Mouse (Mus musculus) left cerebral cortex, adult 18-20 months (tissue): Measurements from ENCODE around the gene Ppwd1. TPM values are rescaled to one million over a fixed set of nuclear protein-coding genes. Genes with fewer than 3 reads are reported as not detected.
"Not testable (repeated sequence)": the region's sequence is repeated elsewhere in the genome, so short reads cannot be mapped to it uniquely, and the experiment has no call there.

Experiments used
- DNase-seq, 2 experiments: peaks; one replicate each; pipeline ENCODE4 v3.0.0; 2021 to 2022; ENCODE audit warnings: low spot score in 2 of 2, mixed read lengths in 1 of 2
- long read RNA-seq, 2 experiments: library from polyadenylated mRNA; stranded (forward); transcript quantifications; one replicate each; pipeline ENCODE4 v2.0.0; 2021
- total RNA-seq, 2 experiments: library from RNA; stranded (reverse); gene quantifications; 2 replicates each; pipeline ENCODE4 v1.2.3; 2021

The Ppwd1 gene
- total RNA-seq = 10 to 100 TPM; 11.0 to 13.2 TPM
- long read RNA-seq, experiment 1, transcript Ppwd1-201 (11 exons, 2,342 nt) = major isoform, 8 of 10 reads
- long read RNA-seq, experiment 1, partial matches to known transcripts = 0 of 10 reads
- long read RNA-seq, experiment 1, other reads (novel, unspliced or antisense) = 1 of 10 reads
- long read RNA-seq, experiment 2, transcript Ppwd1-201 (11 exons, 2,342 nt) = major isoform, 5 of 10 reads
- long read RNA-seq, experiment 2, partial matches to known transcripts = 0 of 10 reads
- long read RNA-seq, experiment 2, other reads (novel, unspliced or antisense) = 5 of 10 reads

DNA sequence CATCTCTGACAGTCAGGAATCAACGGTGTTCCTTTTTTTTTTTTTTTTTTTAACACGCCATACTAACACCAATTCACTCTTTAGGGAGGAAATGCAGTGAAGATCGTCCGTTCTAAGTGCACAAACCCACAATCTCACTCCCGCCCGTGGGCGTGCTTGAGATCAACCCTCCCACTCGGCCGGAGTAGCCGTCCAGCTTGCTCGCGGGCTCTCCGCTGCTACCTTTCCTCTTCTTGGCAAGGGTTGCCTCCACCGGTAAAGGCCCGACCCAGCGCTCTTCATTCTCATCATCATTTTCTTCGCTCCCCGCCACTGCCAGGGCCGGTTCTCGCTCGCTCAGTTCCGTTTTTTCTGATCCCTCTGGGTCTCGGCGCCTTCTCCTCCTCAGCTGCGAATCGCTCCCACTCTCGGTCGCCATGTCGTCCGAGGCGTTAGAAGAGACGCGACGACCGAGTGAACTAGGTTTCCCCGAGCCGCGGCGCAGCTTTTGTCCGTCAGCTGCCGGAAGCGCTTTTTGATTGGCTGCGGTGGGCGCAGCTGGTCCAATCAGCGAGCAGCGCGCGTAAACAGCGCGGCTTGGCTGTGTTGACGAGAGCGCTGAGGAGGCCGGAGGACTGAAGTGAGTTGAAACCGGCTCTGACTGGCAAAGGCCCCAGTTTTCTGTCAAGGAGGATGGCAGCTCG lies at the start of gene Ppwd1, which contains the start of gene Cenpk:
TSS of gene Ppwd1 (minus strand) at position 460 of the 683 bp plus-strand sequence.
TSS of gene Cenpk (plus strand) at position 228 of the 683 bp plus-strand sequence.
- peak; percentile 94 to 98 for DNase-seq

DNA sequence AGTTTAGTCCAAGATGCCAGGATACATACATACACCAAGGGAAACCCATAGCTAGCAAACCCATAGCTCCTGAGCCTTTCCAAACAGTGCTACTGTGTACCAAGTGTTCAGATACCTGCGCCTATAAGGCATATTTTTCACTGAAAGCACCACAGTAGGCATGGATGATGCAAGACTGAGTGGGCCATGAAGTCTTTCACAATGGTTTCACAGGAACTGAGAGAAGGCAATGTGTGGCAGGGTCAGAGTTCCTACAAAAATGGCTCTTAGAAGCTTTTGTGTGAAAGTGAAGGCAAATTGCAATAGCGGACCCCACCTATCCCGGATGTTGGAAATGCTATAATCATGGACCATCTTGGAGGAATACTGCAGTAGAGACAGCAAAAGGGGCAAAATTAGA lies 30.4 kb upstream of the Ppwd1 start:
- DNase-seq = no peak

DNA sequence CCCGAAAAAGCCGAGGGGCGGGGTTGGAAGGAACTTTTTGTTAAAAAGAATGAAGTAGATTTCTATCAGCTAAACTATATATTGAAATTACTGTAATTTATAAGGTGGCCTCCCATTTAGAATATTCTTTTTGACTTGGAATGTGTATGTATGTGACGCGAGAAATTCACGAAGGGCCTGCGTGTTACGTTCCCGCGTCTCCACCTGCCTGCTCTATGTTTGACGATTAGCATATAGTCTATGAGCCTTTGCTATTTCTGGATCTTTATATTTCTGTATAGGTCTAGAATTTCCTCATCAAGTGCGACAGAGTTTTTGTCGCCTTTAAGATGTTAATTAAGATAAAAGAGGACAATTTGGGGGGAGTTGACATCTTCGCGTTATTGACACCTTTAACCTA lies 538 bp upstream of the Ppwd1 start:
- DNase-seq = no peak

DNA sequence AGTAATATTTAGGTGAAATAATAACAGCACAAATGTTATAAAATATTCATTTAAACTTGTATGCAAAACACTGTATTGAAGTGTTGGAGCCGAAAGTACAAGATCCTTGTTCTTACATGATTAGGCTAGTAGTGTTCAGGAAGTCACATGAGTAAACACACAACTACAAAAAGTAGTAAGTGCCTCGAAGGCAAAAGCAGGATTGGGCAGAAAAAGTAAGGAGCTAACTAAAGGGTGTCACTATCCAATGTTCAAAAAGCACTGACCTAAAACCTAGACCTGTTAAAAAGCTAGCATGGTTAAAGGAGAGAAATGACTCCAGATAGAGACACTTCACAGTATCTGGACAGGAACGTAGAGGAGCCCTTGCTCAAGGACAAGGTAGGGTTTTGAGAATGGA lies 1.2 kb downstream of the Ppwd1 start:
- DNase-seq = no peak

DNA sequence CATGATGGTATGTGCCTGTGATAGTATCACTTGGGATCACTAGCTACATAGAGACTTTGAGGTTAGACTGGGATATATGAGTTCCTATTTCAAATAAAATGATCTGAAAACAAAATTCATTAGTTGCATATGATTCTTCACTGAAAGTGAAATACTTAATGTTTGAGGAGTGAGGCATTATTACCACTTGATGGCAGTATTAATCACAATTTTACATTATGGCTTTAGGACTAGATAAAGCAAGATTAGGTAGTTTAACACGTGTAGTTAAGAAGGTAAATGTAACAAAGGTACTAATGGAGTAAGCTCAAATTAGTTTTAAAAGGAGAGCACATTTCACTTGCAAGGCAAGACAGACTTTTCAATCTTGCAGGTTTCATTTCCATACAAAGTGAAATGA lies 24.3 kb downstream of the Ppwd1 start:
- no peak for DNase-seq

DNA sequence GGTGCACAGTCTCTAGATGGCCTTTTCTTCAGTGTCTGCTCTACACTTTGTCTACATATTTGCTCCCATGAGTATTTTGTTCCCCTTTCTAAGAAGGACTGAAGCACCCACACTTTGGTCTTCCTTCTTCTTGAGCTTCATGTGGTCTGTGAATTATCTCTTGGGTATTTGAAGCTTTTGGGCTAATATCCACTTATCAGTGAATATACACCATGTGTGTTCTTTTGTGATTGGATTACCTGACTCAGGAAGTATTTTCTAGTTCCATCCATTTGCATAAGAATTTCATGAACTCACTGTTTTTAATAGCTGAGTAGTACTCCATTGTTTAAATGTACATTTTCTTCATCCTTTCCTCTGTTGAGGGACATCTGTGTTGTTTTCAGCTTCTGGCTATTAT lies 32.8 kb downstream of the Ppwd1 start:
- not testable (repeated sequence) for DNase-seq

DNA sequence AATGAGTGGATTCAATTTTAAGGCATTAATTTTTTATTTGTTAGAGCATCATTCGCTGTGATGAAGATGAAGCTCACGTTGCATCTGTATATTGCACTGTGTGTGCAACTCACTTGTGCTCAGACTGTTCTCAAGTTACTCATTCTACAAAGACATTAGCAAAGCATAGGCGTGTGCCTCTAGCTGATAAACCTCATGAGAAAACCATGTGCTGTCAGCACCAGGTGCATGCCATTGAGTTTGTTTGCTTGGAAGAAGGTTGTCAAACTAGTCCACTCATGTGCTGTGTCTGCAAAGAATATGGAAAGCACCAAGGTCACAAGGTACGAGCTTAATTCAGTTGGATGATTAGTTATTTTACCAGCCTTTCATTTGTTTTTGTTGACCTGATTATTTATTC lies 41.3 kb downstream of the Ppwd1 start:
- no peak for DNase-seq

DNA sequence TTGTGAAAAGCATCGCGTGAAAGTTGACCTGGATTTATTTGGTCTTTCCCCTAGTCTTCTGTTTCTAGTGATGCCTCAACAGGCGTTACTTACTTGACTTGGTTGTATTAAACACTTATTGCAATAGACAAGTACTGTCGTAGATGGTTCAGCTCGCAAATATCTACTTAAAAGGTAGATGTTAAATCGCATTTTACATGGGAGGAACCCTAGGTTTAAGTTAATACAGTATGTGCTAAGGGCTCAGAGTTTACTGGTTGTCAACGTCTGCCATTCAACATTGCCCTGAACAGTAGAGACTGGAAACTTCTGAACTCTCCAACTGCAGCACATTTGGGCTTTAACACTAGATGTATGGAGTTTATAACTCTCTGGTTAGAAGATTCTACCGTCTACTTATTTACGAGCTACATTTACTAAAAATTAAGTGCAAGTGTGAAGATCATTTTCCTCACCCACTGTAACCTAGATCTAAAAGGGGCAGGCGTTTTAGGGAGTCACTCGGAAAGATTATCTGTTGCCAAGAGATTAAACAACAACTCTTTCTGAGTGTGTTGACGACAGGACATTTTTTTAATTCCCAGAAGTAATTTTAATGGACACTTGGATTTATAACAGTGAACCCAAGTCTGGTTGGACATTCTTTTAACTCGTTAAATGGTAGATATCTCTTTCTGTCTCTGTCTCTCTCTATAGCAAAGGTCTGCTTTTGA lies 49.3 kb downstream of the Ppwd1 start:
- no peak for DNase-seq

DNA sequence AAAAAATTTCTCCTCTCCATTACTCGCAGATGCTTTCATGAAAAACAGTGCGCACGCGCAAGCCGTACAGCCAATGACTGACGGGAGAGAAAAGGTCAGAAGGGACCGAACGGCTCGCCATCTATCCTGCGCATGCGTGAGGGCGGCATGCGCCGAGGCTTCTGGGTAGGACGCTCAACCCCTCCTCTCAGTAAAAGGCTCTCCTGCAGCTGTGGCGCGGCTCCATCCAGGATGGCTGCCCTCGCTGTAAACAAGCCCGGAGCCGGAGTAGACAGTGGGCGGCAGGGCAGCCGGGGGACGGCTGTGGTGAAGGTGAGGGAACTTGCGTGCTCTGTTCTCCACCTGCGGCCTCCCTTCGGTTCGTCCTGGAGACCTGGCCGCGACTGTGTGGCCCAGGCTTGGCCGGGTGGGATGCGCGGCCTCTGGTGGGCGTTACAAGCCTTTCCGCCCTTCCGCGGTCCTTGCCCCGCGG lies 50.0 kb downstream of the Ppwd1 start, which contains the start of gene Trim23:
TSS of gene Trim23 (plus strand) at position 148 of the 472 bp plus-strand sequence.
- peak; percentile 97 for DNase-seq

DNA sequence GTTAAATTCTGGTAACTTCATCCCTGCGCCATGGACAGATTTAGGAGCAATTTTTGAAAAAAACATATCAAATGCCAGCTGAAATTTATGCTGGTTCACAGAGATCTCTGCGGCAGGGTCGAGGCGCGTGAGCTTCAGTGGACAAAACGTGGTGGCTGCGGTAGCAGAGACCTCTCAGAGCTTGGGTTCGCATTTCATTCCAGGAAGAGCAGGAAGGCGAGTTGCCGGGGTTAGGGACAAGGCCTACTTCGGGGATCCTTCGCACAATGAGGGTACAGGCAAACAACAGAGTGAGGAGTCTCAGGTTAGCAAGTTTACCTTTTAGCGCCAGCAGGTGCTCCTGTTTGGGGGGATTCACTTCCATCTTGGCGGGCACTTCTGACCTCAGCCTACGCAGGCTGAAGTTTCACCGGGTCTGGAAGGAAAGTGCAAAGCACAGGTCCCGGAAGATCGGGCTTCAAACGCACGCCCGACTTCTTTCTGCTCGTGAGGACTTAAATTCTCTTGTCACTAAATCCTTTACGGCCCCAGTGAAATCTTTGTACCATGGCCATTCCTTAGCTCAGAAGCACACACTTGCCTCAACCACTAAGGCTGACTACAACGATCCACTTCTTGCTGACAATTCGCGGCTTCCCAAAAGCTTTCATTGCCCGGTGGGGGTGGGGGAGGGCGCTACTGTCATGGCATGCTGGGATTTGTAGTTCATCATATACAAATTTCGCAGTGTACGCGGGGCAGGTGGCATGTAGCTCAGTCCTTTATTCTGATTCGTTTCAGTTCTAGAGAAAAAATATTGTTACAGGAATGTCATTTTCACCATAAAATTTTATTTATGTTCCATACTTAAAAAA lies 50.6 kb downstream of the Ppwd1 start, which contains the start of gene Trappc13:
TSS of gene Trappc13 (minus strand) at position 674 of the 854 bp plus-strand sequence.
- peak; percentile 82 to 88 for DNase-seq

DNA sequence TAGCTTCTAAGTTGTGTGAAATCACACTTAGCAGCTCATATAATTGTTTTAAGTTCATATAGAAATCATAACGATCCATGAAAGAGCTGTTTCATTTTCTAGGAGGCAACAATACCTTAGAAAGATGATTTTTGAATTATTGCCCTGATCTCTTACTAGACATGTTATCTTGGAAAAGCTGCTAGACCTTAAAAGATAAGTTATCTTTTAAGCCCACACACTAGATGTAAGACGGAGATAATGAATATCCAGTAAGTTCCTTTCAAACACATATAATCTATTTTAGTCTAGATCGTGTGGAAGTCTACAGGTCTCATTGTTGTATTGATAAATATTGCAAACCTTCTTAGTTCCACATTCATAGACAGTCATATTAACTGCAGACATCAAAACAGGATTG lies 51.8 kb downstream of the Ppwd1 start:
- DNase-seq = no peak

DNA sequence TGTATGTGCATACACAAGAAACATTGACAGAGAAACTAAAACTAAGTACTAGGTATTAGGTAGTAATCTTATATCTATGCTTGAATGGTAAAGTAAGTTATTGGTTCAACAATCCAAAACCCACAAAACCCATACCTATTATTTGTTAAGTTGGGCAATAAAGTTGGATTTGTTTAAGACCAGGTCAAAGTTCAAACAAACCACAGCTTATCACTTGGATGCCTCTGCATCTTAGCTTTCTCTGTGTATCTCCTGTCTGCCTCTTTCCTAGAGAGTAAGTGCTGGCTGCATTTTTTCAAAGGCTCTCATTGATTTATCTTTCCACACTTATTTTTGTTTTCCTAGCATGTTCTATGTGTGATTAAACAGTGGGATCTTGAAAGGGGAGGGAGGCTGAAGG lies 56.1 kb downstream of the Ppwd1 start:
- DNase-seq = no peak

DNA sequence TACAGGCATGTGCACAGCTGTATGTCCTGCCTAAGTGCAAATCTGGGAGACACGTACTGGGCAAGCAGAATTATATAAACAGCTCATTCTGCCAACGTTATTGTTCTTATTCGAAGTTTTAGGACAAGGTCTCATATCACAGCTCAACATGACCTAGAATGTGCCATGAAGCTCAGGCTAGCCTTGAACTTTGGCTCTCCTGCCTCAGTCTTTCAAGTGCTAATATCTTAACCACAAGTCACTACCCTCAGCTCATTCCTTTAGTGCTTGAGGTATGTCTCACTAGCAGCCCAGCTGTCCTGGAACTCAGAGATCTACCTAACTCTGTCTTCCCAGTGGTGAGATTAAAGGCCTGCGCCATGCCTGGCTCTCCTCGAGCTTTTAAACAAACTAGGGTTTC lies 56.9 kb downstream of the Ppwd1 start:
- DNase-seq = no peak

DNA sequence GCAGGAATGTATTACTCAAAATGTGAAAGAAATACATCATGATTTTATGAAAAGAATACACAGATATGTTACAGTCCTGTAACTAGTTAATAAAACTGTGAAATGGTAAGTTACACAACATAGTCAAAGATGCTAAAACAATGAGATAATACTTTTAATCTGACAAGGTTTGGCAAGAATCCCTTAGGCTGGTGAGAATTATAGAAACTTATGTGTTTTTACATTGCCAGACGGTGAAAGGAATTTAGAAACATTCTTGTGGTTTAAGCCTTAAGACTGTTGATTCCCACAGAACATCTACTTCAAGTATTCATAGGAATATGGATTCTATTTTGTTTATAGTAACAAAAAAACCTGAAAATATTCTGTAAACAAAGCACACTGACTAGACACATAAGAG lies 73.0 kb downstream of the Ppwd1 start:
- no peak for DNase-seq

Other genes starting within 250 kb of the Ppwd1 start
- gene Nln, start 119.2 kb downstream of the Ppwd1 start, total RNA-seq = 10 to 100 TPM; 23.9 to 26.5 TPM
- 100 to 1,000 TPM; 144 to 147 TPM for gene Sgtb, start 119.1 kb downstream of the Ppwd1 start, total RNA-seq
- 10 to 100 TPM; 53.5 to 56.0 TPM for gene Trappc13, start 50.4 kb downstream of the Ppwd1 start, total RNA-seq
- gene Trim23, start 50.0 kb downstream of the Ppwd1 start, total RNA-seq = 10 to 100 TPM; 59.1 to 61.1 TPM
- 1 to 10 TPM; 1.1 to 1.3 TPM for gene Cenpk, start 232 bp downstream of the Ppwd1 start, total RNA-seq
- 1 to 10 TPM; 4.9 to 5.1 TPM for gene Adamts6, start 59.0 kb upstream of the Ppwd1 start, total RNA-seq